Mouse (Mus musculus) right cerebral cortex, postnatal 36 days (tissue): ENCODE measurements around the gene Tubb4a.

Experiments used
- DNase-seq, 2 experiments: peaks; one replicate each; pipeline ENCODE4 v3.0.0; 2022; ENCODE audit warnings: low spot score in 2 of 2, mixed read lengths in 1 of 2

The Tubb4a gene

DNA sequence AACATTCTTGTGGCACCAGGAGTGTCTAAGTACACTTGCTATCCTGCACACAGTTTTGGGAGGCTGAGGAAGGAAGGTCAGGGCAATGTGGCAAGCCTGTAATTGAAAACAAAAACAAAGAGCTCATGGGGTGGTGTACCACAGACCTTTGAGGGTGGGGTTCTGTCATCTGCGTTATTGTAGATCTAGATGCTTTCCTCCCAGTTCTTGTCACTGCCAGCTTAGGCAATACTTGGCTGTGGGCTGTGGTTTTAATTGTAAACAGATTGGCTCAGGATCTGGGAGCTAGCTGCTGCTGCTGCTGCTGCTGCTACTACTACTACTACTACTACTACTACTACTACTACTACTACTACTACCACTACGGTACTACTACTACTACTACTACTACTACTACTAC, 14.7 kb upstream of the Tubb4a start:
- no peak for DNase-seq

DNA sequence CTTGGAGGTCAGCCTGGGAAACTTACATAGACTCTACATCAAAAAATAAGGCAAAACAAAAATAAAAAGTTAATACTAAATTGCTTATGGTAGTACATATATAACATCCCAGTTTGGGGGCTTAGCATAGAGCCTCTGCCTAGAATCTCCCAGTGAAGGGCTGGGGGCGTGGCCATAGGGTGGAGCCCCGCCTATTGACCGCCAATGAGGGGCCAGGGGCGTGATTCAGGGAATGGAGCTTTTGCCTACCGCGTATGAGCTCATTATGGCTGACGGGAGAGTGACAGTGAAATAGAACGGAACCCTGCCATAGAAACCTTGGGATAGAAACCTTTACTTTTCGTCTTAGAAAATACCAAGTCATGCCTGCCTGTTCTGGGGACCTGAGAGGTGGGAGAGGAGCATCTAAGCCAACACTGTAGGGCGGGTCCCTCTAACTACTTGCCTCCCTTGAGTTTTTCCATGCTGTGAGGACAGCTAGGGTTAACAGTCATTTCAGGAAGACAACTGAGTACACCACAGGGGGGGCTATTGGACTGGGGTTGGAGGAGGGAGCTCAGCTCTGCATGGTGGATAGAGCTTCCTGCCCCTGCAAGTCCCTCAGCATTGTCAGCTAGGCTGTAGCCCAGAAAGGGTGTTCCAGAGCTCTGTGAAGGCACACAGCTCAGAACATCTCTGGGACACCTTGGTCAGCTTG, 12.2 kb upstream of the Tubb4a start:
- DNase-seq, result no peak

DNA sequence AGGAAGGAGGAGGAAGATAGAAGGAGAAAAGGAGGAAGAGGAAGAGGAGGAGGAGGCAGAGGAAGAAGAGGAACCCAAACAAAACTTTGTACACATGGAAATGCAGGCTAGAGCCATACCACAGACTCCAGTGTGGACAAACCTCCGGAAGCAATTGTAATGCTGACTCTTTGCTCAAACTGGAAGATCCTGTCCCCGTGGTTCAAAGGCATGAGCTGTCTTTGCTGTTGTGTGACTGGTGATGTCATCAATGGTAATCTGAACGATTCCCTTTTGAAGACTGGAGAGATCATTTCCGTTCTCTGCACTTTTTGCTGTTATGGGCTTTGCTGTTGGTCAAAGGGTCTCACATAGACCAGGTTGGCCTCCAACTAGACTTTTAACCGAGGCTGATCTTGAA, 10.7 kb upstream of the Tubb4a start:
- DNase-seq, result no peak

DNA sequence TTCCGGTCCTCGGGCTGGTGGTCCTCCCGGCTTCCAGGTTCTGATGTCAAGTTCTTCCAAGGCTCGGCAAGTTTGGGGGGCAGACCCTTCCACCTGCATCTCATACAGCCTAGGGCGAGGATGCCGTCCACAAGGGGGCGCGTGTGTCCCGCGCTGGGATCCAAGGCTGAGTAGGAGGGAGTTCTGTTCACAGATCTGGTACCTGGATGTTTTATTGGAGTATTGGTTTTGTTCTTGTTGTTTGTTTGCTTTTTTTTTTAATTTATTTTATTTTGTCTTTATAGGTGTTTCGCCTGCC, 9.0 kb upstream of the Tubb4a start:
- DNase-seq, result peak; percentile 69 to 72

DNA sequence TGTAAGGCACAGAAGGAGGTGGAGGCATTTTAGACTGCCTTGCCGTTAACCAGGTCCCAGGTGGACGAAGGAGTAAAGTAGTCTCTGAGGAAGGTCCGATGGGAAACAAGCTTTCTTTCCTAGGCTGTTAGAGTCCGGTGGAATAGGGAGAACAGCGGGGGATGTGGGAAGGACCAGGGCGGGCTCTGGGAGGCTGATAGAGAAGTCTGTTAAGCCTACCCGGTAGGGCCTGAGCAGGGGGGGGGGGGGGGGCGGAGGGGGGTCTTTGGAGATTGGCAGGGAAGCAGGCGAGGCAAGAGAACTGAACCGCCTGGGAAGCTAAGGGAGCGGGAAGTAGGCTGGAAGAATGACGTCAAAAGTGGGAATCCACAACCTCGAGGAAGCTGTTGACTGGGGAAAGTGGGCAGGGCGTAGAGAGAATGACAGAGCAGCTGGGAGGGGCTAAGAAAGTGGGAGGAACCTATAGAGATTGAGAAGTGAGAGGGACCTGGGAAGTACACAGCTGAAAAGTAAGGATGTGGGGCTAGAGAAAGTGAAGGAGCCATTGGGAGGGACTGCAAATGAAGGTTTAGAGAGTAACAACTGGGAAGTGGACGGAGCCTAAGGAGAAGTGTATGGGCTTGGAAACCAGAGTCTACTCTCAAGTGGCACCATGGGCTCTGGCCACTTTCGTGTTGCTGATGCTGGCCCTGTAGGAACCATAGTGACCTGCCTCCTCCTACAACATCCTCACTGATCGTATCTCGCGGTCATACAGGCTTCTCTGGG, 8.5 kb upstream of the Tubb4a start:
- DNase-seq, result no peak

DNA sequence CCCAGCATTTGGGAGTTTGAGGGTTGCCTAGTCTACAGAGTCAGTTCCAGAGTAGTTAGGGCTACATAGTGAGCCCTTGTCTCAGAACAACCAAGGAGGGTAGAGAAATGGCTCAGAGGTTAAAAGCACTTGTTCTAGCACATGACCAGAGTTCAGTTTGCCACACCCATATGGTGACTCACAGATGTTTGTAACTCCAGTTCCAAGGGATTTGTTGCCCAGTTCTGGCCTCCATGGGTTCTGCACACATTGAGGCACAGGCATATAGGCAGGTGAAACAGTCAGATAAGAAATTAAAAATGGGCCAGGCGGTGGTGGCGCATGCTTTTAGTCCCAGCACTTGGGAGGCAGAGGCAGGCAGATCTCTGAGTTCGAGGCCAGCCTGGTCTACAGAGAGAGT, 6.6 kb upstream of the Tubb4a start:
- no peak for DNase-seq

DNA sequence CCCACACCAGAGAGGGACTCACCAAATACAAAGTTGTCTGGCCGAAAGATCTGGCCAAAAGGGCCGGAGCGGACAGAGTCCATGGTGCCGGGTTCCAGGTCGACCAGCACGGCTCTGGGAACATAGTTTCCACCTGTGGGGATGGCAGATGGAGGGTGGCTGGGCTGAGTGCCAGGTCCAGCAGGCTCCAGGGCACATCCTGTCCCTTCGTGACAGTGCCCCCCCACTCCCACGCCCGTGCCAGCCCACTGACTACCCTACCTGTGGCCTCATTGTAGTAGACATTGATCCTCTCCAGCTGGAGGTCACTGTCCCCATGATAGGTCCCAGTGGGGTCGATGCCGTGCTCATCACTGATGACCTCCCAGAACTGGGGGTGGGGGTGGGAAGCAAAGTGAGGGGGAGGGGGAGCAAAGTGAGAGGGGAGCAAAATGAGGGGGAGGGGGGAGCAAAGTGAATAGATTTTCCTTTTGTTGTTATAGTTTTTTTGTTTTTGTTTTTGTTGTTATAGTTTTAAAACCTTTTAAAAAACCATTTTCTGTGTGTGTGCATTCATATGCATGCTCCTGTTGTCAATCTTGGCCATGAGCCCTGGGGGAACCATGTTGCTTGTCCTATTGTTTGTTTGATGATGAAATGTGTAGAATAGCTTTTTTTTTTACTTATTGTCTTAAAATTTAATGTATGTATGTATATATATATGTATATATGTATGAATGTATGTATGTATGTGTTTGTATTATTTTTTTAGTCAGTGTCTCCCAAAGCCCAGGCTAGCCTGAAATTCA, 1.4 kb downstream of the Tubb4a start:
- DNase-seq, result no peak

DNA sequence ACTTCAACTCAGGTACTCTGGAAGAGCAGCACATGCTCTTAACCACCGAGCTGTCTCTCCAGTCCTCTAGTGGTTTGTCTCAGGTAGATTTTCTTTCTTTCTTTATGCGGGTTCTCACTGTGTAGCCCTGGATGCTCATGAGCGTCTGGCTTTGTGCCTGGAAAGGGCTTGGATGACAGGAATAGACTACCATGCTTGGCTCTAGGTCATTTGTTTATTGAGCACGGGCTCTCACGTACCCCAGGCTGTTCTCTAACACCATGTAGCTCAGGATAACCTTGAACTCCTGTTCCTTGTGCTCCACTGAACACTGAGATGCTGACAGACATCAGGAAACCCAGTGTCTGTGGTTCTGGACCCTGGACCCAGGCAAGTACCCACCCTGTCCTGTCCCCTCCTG, 5.1 kb downstream of the Tubb4a start:
- DNase-seq, result no peak

DNA sequence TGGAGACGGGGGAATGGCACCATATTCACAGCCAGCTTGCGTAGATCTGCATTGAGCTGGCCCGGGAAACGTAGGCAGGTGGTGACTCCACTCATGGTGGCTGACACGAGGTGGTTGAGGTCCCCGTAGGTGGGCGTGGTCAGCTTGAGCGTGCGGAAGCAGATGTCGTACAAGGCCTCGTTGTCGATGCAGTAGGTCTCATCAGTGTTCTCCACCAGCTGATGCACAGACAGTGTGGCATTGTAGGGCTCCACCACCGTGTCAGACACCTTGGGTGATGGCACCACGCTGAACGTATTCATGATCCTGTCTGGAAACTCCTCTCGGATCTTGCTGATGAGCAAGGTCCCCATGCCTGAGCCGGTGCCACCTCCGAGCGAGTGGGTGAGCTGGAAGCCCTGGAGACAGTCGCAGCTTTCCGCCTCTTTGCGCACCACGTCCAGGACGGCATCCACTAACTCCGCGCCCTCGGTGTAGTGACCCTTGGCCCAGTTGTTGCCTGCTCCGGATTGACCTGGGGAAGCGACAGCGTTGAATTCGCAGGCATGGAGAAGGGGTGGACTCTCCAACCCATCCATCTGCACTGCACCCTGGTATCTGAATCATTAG, 6.2 kb downstream of the Tubb4a start:
- no peak for DNase-seq

DNA sequence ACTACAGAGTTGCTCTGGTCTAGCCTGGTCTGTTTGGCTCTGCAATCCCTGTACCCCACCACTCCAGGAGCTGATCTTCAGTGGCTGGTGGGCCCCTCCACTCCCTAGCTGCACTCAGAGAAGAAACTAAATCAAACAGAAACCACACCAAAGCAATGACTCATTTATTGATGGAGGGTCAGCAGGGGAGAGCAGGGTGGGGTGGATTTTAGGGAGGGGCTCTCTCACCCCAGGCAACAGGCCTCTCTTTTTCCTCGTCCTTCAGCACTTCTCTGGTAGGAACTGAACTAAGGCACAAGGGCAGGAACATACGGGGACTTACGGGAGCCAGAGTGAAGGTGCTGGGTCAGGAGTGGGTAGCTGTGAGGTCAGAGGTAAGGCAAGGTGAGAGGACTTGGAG, 7.7 kb downstream of the Tubb4a start:
- no peak for DNase-seq

DNA sequence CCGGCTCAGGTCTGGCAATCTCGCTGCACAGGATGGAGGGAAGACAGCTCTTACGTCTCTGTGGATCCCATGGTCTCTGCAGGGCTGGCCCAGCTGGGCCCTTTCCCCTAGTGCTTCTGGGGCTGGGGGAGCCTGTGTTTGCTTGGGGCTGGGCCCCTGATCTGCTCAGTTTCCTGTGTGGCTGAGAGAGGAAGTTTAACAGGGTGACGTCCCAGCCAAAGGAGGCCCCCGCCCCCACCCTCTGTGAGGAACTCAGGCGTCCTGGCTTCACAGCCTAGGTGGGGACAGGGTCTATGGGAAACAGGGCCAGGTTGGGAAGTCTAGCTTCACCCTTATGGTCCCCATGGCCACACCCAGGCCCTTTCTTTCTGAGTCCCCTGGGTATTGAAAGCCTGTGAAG, 9.2 kb downstream of the Tubb4a start, which contains the start of gene Dennd1c:
TSS of gene Dennd1c (minus strand) at position 179 of the 400 bp plus-strand sequence.
- DNase-seq, result no peak

DNA sequence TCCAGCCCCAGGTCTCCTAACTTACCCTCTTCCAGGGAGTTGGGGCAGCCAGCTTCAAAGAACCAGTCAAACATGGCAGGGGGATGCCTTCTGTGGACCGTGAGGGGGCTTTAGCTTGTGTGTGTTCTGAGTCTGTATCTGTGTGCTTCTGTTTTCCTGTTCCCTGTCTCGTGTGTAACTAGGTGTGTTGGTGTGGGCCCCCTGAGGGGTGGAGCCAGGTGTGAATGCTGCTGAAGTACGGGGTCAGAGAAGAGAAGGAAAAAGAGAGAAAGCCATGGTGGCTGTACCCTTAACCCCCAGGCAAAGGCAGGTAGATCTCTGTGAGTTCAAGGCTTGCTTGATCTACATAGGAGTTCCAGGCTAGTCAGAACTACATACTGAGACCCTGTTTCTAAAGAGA, 10.7 kb downstream of the Tubb4a start:
- DNase-seq, result no peak

DNA sequence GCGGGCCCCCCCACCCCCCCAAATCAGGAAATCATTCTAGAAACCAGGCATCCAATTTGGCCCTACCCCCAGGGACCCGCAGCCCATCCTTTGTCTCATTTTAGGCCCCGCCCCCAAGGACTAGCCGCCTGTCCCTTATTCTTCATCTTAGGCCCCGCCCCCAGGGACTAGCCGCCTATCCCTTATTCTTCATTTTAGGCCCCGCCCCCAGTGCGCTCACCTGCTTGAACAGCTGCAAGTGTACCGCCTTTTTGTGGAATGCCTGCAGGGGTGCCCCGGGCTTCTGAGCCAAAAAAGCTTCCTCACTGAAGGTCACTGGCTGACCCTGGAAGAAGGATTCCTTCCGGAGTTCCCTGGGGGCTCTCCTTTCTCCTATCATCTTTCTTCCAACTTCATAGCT, 16.9 kb downstream of the Tubb4a start:
- DNase-seq, result no peak

DNA sequence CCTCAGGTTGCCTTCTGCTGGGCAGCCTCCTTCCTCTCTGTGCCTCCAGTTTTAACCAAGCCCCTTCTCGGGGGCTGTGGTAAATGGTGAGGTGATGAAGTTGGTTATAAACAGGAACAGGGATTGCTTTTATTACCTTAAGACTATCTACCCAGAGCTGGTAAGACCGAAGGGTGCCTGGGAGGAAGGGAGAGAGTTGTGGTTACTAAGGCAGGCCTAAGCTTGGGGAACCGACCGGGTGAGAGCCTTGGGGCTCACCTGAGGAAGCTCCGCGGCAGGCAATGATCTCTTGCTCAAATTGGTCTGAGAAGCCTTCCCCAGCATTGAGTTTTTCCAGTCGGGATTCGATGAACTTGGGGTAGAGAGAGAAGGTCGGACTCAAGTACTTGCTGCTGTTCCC, 17.3 kb downstream of the Tubb4a start:
- DNase-seq, result no peak

DNA sequence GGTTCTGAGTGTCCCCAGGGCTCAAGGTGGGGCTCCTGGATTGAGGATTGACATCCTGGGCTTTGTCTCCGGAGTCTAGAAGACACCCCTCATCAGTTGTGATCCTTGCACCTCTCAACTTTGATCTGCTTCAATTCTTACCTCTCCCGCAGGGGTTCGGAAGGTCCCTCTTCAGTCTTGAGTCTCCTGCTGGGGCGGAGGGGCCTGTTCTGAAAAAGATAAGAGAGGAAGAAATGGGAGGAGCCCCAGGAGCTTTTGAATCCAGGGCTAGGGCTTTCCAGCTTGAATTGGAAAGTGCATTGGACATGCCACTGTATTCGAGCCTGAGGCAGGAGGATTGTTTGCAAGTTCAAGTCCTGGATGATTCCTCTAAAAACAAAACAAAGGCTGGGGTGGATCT, 20.7 kb downstream of the Tubb4a start:
- DNase-seq, result no peak

DNA sequence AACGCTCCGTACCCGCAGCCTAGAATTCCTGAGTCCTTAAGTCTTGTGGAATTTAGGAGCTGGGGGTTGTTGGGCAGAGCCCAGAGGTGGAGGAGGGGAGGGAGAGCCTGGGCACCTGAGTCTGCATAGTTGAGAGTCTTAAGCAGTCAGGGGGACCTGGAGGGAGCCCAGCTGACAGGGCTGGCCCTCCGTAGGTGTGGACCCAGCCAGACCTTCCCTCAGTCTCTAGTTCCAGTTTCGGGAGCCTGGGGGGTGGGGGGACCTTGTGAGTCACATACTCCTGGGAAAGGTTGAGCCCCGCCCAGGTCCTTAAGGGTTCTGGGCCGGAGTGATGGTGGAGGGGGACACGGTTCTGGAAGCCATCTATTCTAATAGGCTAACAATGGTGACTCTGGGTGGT, 24.6 kb downstream of the Tubb4a start:
- no peak for DNase-seq

DNA sequence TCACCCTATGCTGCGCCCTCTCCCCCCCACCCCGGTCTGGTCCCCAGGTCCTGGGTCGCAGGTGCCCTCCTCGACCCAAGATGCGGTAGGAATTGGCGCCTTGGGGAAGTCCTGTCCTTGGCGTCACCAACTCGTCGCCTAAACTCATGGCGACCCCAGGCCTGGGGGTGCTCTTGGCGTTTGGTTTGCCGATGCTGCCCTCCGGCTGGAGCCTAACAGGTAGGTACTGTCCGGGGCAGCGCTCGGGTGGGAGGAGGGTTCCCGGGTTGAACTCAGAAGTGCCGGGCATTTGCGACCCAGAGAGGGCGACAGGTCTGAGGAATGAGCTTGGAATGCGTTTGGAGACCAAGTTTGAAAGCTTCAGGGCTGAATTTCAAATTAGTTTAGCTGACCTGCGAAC, 25.0 kb downstream of the Tubb4a start:
- DNase-seq, result no peak

DNA sequence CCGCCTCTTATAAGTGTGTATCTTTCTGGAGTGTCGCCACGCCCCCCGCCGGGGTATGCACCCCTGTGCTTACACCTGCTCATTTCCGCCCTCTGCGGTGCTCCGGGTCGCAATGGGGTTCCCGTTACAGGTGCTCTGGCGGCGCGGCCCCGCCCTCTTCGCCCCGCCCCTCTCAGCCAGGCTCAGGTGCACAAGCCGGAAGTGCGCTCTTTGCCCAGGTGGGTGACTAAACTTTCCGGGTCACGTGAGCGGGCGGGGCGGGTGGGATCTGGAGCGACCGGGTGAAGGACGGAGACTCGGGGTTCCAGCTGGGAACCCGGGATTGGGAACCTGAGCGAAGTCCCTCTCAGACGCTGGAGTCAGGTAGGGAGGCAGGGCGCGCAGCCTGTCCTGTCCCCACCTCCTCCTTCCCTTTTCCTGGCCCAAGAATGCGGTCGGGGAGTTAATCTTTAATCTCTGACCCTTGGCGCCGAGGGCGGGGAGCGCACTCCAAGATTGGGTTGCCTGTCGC, 25.5 kb downstream of the Tubb4a start:
- DNase-seq, result no peak

DNA sequence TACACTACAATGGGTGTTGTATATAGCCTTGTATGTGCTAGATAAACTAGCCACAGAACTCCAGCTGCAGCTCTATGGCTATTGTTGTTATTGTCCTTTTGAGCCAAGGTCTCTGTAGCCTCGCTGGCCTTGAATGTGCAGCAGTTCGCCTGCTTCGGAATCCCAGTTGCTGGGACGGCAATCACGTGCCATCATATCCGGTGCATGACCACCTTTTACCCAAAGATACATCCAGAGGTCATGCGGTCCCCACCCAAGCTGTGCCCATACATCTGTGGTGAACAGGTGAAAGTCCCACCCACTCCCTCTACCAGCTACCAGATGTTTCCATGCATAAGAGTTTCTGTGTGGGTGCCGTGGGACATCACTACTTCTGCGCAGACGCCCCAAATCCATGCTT, 26.5 kb downstream of the Tubb4a start:
- DNase-seq, result no peak

DNA sequence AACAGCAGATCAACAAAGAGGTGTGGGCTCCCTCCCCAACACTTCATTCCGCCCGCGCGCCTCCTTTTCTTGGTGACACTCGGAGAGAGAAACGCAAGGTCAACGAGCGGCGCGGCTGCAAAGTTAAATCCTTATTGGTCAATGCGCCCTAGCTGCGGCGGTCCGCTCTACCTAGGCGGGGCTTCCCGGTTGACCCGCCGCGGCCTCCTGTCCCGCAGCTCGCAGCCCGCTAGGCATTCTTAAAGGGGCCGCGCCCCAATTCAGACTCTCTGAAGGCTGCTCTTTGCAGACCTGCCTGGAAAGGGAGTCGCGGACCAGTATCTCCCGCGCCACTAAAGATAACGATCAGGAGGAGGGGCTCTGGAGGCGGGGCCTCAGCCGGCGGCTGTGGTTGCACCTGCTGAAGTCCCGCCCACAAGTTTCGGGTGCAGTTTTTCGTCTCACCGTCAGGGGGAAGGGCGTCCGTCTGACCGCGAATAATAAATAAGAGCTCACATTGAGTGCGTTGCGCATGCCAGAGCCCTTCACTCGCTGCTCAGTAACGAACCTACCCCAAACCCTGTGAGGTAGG, 27.3 kb downstream of the Tubb4a start:
- peak; percentile 94 to 95 for DNase-seq

DNA sequence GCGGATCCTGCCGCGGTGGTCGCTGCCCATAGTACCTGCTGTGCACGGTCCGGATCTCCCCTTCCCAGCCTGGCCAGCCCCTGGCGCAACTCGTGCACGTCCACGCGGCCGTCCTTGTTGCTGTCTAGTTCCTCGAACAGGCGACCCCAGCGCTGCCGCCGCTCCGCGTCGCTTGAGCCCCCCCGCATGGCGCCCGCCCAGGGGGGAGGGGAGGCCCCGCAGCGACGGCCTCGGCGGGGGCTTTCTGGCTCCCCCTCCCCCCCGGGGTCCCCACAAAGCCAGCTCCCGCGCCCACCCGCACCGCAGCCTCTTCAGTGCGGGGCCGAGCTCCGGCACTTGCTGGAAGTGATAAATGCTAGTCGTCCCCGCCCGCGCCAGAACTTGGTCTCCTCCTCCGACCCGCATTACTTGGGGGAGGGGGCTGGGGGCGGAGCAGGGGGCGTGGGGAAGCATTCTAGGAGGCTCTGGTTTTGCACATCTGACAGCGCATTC, 28.1 kb downstream of the Tubb4a start, which contains the start of gene Slc25a23:
TSS of gene Slc25a23 (minus strand) at position 378 of the 492 bp plus-strand sequence.
- DNase-seq, result peak; percentile 73 to 78
